Mouse (Mus musculus): Measurements from ENCODE around the gene Hnf4a. TPM values are rescaled to one million over a fixed set of nuclear protein-coding genes. Genes with fewer than 3 reads are reported as not detected.
"Not testable (repeated sequence)": the region's sequence is repeated elsewhere in the genome, so short reads cannot be mapped to it uniquely, and the experiment has no call there.

Gene Hnf4a
- 354 and 376 TPM in 2 replicates for polyA plus RNA-seq (2012; rRNA removed)

GRCm38 (mm10) chr2:163506300-163507004 is at the start of gene Hnf4a:
TSS of gene Hnf4a (plus strand) at chr2:163506808.
- Histone ChIP-seq H3K36me3 (ENCODE audit: control insufficient read depth, insufficient read depth, low read length) (no peaks in the 10 kb centered on the region), H3K4me3 (ENCODE audit: insufficient read depth, low read depth, low read length) (no peak within 1 kb of the TSS), H3K4me1 (ENCODE audit: control insufficient read depth, insufficient read depth, low read length) (no peaks in the 10 kb centered on the region), H3K27me3 (replicated peaks; ENCODE audit: control insufficient read depth, insufficient read depth, low read length) (no peaks in the 10 kb centered on the region), H3K27ac (ENCODE audit: insufficient read depth, low read depth, low read length) (no peak within 1 kb of the TSS)
- 71% methylated on average over 10 of the region's 10 CpGs for WGBS
- DNase-seq: no peak
- TF ChIP-seq CTCF (conservative IDR thresholded peaks at IDR 0.05; ENCODE audit: insufficient read depth, insufficient read length, low read depth, low read length): no peak
- TF ChIP-seq POLR2A (IDR thresholded peaks at IDR 0.05; ENCODE audit: low read depth, low read length): no peak

GRCm38 (mm10) chr2:163458539-163459265 is 47.9 kb upstream of the Hnf4a start:
- Histone ChIP-seq H3K4me1 (ENCODE audit: control insufficient read depth, insufficient read depth, low read length) (no peaks in the 10 kb centered on the region), H3K4me3 (ENCODE audit: insufficient read depth, low read depth, low read length) (no peak overlapping the region), H3K27me3 (replicated peaks; ENCODE audit: control insufficient read depth, insufficient read depth, low read length) (no peaks in the 10 kb centered on the region), H3K36me3 (ENCODE audit: control insufficient read depth, insufficient read depth, low read length) (no peaks in the 10 kb centered on the region), H3K27ac (ENCODE audit: insufficient read depth, low read depth, low read length) (no peak overlapping the region)
- no peak for DNase-seq
- WGBS: 45% methylated on average over 27 of the region's 27 CpGs
- TF ChIP-seq POLR2A (IDR thresholded peaks at IDR 0.05; ENCODE audit: low read depth, low read length) (no peak), CTCF (conservative IDR thresholded peaks at IDR 0.05; ENCODE audit: insufficient read depth, insufficient read length, low read depth, low read length) (no peak)

- H3K27ac ChIP-seq (ENCODE audit: insufficient read depth, low read depth, low read length): no peak overlapping the region
- no peak overlapping the region for H3K4me3 ChIP-seq (ENCODE audit: insufficient read depth, low read depth, low read length)
- no peak for DNase-seq
- WGBS: 33% methylated on average over 10 of the region's 10 CpGs
- H3K36me3 ChIP-seq (ENCODE audit: control insufficient read depth, insufficient read depth, low read length): no peaks in the 10 kb centered on the region
- no peaks in the 10 kb centered on the region for H3K27me3 ChIP-seq (replicated peaks; ENCODE audit: control insufficient read depth, insufficient read depth, low read length)
- TF ChIP-seq CTCF (conservative IDR thresholded peaks at IDR 0.05; ENCODE audit: insufficient read depth, insufficient read length, low read depth, low read length) (no peak), POLR2A (IDR thresholded peaks at IDR 0.05; ENCODE audit: low read depth, low read length) (no peak)
- H3K4me1 ChIP-seq (ENCODE audit: control insufficient read depth, insufficient read depth, low read length): 0 out of 2 replicates have a peak, but pooled peaks cover 2% of the 10 kb centered on the region
Observed at GRCm38 (mm10) chr2:163459380-163459779, 47.2 kb upstream of the Hnf4a start.

- WGBS: 92% methylated on average over 8 of the region's 8 CpGs
- no peak overlapping the region for H3K4me3 ChIP-seq (ENCODE audit: insufficient read depth, low read depth, low read length)
Observed at GRCm38 (mm10) chr2:163460622-163461021, 46.0 kb upstream of the Hnf4a start.

GRCm38 (mm10) chr2:163461307-163461706 is 45.3 kb upstream of the Hnf4a start:
- 97% methylated on average over 9 of the region's 9 CpGs for WGBS
- H3K4me1 ChIP-seq (ENCODE audit: control insufficient read depth, insufficient read depth, low read length): not testable (repeated sequence)

More at GRCm38 (mm10) chr2:163460622-163461021, 46.0 kb upstream of the Hnf4a start:
- H3K36me3 ChIP-seq (ENCODE audit: control insufficient read depth, insufficient read depth, low read length): no peaks in the 10 kb centered on the region
- no peak for DNase-seq
- TF ChIP-seq CTCF (conservative IDR thresholded peaks at IDR 0.05; ENCODE audit: insufficient read depth, insufficient read length, low read depth, low read length) (no peak), POLR2A (IDR thresholded peaks at IDR 0.05; ENCODE audit: low read depth, low read length) (no peak)
- H3K27ac ChIP-seq (ENCODE audit: insufficient read depth, low read depth, low read length): no peak overlapping the region
- H3K4me1 ChIP-seq (ENCODE audit: control insufficient read depth, insufficient read depth, low read length): 0 out of 2 replicates have a peak, but pooled peaks cover 2% of the 10 kb centered on the region
- H3K27me3 ChIP-seq (replicated peaks; ENCODE audit: control insufficient read depth, insufficient read depth, low read length): no peaks in the 10 kb centered on the region

GRCm38 (mm10) chr2:163462386-163462785 is 44.2 kb upstream of the Hnf4a start:
- H3K36me3 ChIP-seq (ENCODE audit: control insufficient read depth, insufficient read depth, low read length): no peaks in the 10 kb centered on the region
- H3K27ac ChIP-seq (ENCODE audit: insufficient read depth, low read depth, low read length): no peak overlapping the region
- no peak overlapping the region for H3K4me3 ChIP-seq (ENCODE audit: insufficient read depth, low read depth, low read length)
- WGBS: 88% methylated on average over 5 of the region's 5 CpGs
- no peak for DNase-seq
- H3K4me1 ChIP-seq (ENCODE audit: control insufficient read depth, insufficient read depth, low read length): 0 out of 2 replicates have a peak, but pooled peaks cover 2% of the 10 kb centered on the region
- H3K27me3 ChIP-seq (replicated peaks; ENCODE audit: control insufficient read depth, insufficient read depth, low read length): no peaks in the 10 kb centered on the region
- TF ChIP-seq CTCF (conservative IDR thresholded peaks at IDR 0.05; ENCODE audit: insufficient read depth, insufficient read length, low read depth, low read length) (no peak), POLR2A (IDR thresholded peaks at IDR 0.05; ENCODE audit: low read depth, low read length) (no peak)

More at GRCm38 (mm10) chr2:163461307-163461706, 45.3 kb upstream of the Hnf4a start:
- H3K27me3 ChIP-seq (replicated peaks; ENCODE audit: control insufficient read depth, insufficient read depth, low read length); DNase-seq; H3K27ac ChIP-seq (ENCODE audit: insufficient read depth, low read depth, low read length); H3K4me3 ChIP-seq (ENCODE audit: insufficient read depth, low read depth, low read length); H3K36me3 ChIP-seq (ENCODE audit: control insufficient read depth, insufficient read depth, low read length): not testable (repeated sequence)

- Histone ChIP-seq H3K4me3 (ENCODE audit: insufficient read depth, low read depth, low read length) (no peak overlapping the region), H3K27me3 (replicated peaks; ENCODE audit: control insufficient read depth, insufficient read depth, low read length) (no peaks in the 10 kb centered on the region), H3K27ac (ENCODE audit: insufficient read depth, low read depth, low read length) (no peak overlapping the region), H3K4me1 (ENCODE audit: control insufficient read depth, insufficient read depth, low read length) (0 out of 2 replicates have a peak, but pooled peaks cover 2% of the 10 kb centered on the region), H3K36me3 (ENCODE audit: control insufficient read depth, insufficient read depth, low read length) (no peaks in the 10 kb centered on the region)
- no peak for DNase-seq
- WGBS: 84% methylated on average over 11 of the region's 11 CpGs
- TF ChIP-seq CTCF (conservative IDR thresholded peaks at IDR 0.05; ENCODE audit: insufficient read depth, insufficient read length, low read depth, low read length) (no peak), POLR2A (IDR thresholded peaks at IDR 0.05; ENCODE audit: low read depth, low read length) (no peak)
Observed at GRCm38 (mm10) chr2:163462801-163463200, 43.8 kb upstream of the Hnf4a start.

Measured in kidney, adult 2 months (tissue).